Mouse (Mus musculus) stomach, postnatal 0 days (tissue): ENCODE measurements around the gene Stk11ip.

Experiments
- CTCF ChIP-seq: IDR thresholded peaks from 2 replicates; pipeline ENCODE4 v1.5.1; 2016; ENCODE audit warnings: antibody characterized with exemption, low read depth, mild to moderate bottlenecking, moderate library complexity
- EP300 ChIP-seq: optimal IDR thresholded peaks from 2 replicates; pipeline ENCODE3; 2016; ENCODE audit warnings: antibody characterized with exemption

GRCm38 (mm10) chr1:75574476-75575310 is 53.4 kb downstream of the Stk11ip start:
- no peak for TF ChIP-seq CTCF
- no peak for TF ChIP-seq EP300
